In the genomic region with DNA sequence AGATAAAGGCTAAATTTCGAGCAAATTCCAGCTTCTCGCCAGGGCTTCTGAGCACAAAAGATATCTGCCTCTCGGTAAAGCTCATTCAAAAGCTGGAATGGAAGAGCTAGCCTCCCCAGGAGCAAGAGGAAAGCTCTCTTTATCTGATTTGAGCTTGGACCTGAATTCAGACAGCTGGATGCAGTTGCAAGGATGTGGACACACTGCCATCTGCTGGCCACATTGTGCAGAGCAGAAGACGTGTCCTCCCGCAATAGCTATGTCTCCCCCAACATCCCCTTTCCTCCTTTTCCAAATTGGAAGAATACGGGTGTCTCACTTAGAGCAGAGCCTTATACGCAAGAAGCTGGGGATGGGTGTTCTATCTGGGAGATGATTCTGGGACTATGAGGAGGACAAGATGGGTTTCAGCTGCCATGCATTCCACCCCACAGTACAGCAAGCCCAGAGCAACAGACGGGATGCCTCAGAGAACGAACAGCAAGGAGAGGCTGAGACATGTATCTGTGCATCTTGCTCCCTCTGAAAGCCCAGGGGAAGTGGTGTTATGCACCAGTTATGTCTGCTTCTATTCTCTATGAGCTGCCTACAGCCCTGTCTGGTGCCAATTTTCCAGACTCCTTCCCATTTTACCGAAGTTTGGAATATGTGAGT, we compare ENCODE assay signal across 9 mouse cellular contexts. TPM values are rescaled to one million over a fixed set of nuclear protein-coding genes. Genes with fewer than 3 reads are reported as not detected.
A peak's percentile ranks its signal among the peaks of the same experiment; 100 is the strongest.
DNase-seq lines count a peak whose midpoint lies in the region; ATAC-seq and TF ChIP-seq lines count a peak whose summit lies in the region.
"Had no signal": no experiment of that assay in that cellular context is flagged by ENCODE, and none has a peak within 500 bp of the region (broad histone marks: within the 10 kb centered on the region; RNA-seq: fewer than 3 reads in every experiment).

No protein-coding gene starts in this region.

- no peak for TF ChIP-seq POLR2A in heart, adult 2 months (IDR thresholded peaks at IDR 0.05; ENCODE audit: insufficient read depth, low read depth, low read length)
- no peak for TF ChIP-seq POLR2A in kidney, adult 2 months (IDR thresholded peaks at IDR 0.05; ENCODE audit: low read depth, low read length)

- H3K79me2 ChIP-seq in heart, adult 2 months (replicated peaks; ENCODE audit: control insufficient read depth, insufficient read depth, low read length): no peaks in the 10 kb centered on the region

- no peak for TF ChIP-seq EP300 in heart, adult 2 months (IDR thresholded peaks at IDR 0.05; ENCODE audit: insufficient read depth, low read depth, low read length)

- intact Hi-C loops in heart, adult 2 months (cut with DNase I): loop anchor here (10.0 kb wide), 1 partner anchor 418 kb away; no protein-coding TSS in a partner anchor
- intact Hi-C loops in left cerebral cortex, postnatal 4 days (cut with DNase I): loop anchor here (10.0 kb wide), 3 partner anchors 248 to 708 kb away; no protein-coding TSS in a partner anchor

- no peaks in the 10 kb centered on the region for H3K27me3 ChIP-seq in heart, adult 2 months (ENCODE audit: control insufficient read depth, insufficient read depth, low read length)
- H3K27me3 ChIP-seq in heart, embryonic 12.5 days (replicated peaks): peaks cover 6% of the 10 kb centered on the region
- H3K27me3 ChIP-seq in kidney, adult 2 months (replicated peaks; ENCODE audit: control insufficient read depth, insufficient read depth, low read length): no peaks in the 10 kb centered on the region
- no peaks in the 10 kb centered on the region for H3K27me3 ChIP-seq in stomach, embryonic 16.5 days (ENCODE audit: control insufficient read depth, insufficient read depth, low read length)

- ATAC-seq in heart, embryonic 12.5 days (ENCODE audit: insufficient number of reproducible peaks, low FRiP score): no peak
- peak; percentile 53 for ATAC-seq in stomach, embryonic 16.5 days (ENCODE audit: insufficient read depth, low FRiP score)

- no peak overlapping the region for H3K27ac ChIP-seq in heart, adult 2 months
- no peak overlapping the region for H3K27ac ChIP-seq in heart, embryonic 12.5 days (ENCODE audit: poor library complexity, severe bottlenecking)
- no peak overlapping the region for H3K27ac ChIP-seq in kidney, adult 2 months (ENCODE audit: insufficient read depth, low read depth, low read length)
- no peak overlapping the region for H3K27ac ChIP-seq in stomach, embryonic 16.5 days (ENCODE audit: low read length)

- no peaks in the 10 kb centered on the region for H3K4me1 ChIP-seq in heart, adult 2 months (ENCODE audit: control insufficient read depth, insufficient read depth, low read length)
- H3K4me1 ChIP-seq in heart, embryonic 12.5 days (replicated peaks): no peaks in the 10 kb centered on the region
- no peaks in the 10 kb centered on the region for H3K4me1 ChIP-seq in kidney, adult 2 months (ENCODE audit: control insufficient read depth, insufficient read depth, low read length)
- no peaks in the 10 kb centered on the region for H3K4me1 ChIP-seq in stomach, embryonic 16.5 days (ENCODE audit: control insufficient read depth, insufficient read depth, low read length)

- no peak; the same call in 1 of the 2 replicates for TF ChIP-seq CTCF in heart, adult 2 months (IDR thresholded peaks at IDR 0.05)
- TF ChIP-seq CTCF in kidney, adult 2 months (conservative IDR thresholded peaks at IDR 0.05; ENCODE audit: insufficient read depth, insufficient read length, low read depth, low read length): peak; percentile 96

- 27% methylated on average over 10 of the region's 10 CpGs for WGBS in heart, adult 2 months
- WGBS in heart, embryonic 12.5 days: 33% methylated on average over 10 of the region's 10 CpGs
- 30% methylated on average over 10 of the region's 10 CpGs for WGBS in kidney, adult 2 months
- WGBS in stomach, embryonic 16.5 days: 25% methylated on average over 10 of the region's 10 CpGs

- H3K9me3 ChIP-seq in heart, embryonic 12.5 days (replicated peaks): 0 out of 2 replicates have a peak, but pooled peaks cover 8% of the 10 kb centered on the region
- 0 out of 2 replicates have a peak, but pooled peaks cover 2% of the 10 kb centered on the region for H3K9me3 ChIP-seq in stomach, embryonic 16.5 days (replicated peaks; ENCODE audit: control insufficient read depth, low read length)

- H3K4me3 ChIP-seq in heart, adult 2 months: no peak overlapping the region
- H3K4me3 ChIP-seq in heart, embryonic 12.5 days: no peak overlapping the region
- H3K4me3 ChIP-seq in kidney, adult 2 months (ENCODE audit: insufficient read depth, low read depth, low read length): no peak overlapping the region
- H3K4me3 ChIP-seq in stomach, embryonic 16.5 days (replicated peaks; ENCODE audit: low read length): no peak overlapping the region

- no peak overlapping the region for H3K4me2 ChIP-seq in heart, embryonic 12.5 days
- no peak overlapping the region for H3K4me2 ChIP-seq in stomach, embryonic 16.5 days (ENCODE audit: low read depth, low read length)

- no peak overlapping the region for H3K9ac ChIP-seq in heart, adult 2 months (ENCODE audit: low read depth, low read length)
- no peak overlapping the region for H3K9ac ChIP-seq in heart, embryonic 12.5 days
- no peak overlapping the region for H3K9ac ChIP-seq in stomach, embryonic 16.5 days (ENCODE audit: low read length)

- peak; percentile 38 to 79 for DNase-seq in heart, adult 2 months
- DNase-seq in cerebellum, adult 9-10 months: peak; percentile 64
- peak; percentile 76 to 77 for DNase-seq in frontal cortex, postnatal 25 days (ENCODE audit: low spot score in 2 of 2)
- DNase-seq in kidney, adult 2 months: peak; percentile 67
- peak; percentile 82 for DNase-seq in left cerebral cortex, postnatal 4 days
- DNase-seq in neural tube, embryonic 10.5 days (ENCODE audit: extremely low spot score, low spot score): peak; percentile 81

- H3K36me3 ChIP-seq in heart, adult 2 months (ENCODE audit: control insufficient read depth, insufficient read depth, low read length): no peaks in the 10 kb centered on the region
- H3K36me3 ChIP-seq in heart, embryonic 12.5 days: no peaks in the 10 kb centered on the region
- H3K36me3 ChIP-seq in kidney, adult 2 months (ENCODE audit: control insufficient read depth, insufficient read depth, low read length): no peaks in the 10 kb centered on the region
- H3K36me3 ChIP-seq in stomach, embryonic 16.5 days (ENCODE audit: control insufficient read depth, insufficient read depth, low read length): no peaks in the 10 kb centered on the region

RNA-seq across cellular contexts. Expression of a gene that starts 16.3 kb away (rescaled TPM):
- total RNA-seq in heart, adult 2 months (2021): not detected
- polyA plus RNA-seq in heart, adult 2 months (2012; rRNA removed): not detected in 2 replicates
- polyA plus RNA-seq in heart, embryonic 12.5 days (2016; fragmentation: Nextera tagmentation; extraction: Ambion mirVana): 0.04 TPM in 1 of 2 replicates, not detected in the other
- polyA plus RNA-seq in kidney, adult 2 months (2012; rRNA removed): 0.59 and 0.62 TPM in 2 replicates
- 1 to 10 TPM; 2.0 to 3.1 TPM for total RNA-seq in left cerebral cortex, postnatal 4 days (2021)
- polyA plus RNA-seq in stomach, embryonic 16.5 days (2015; fragmentation: Nextera tagmentation; extraction: Ambion mirVana): 46.3 and 53.3 TPM in 2 replicates
- total RNA-seq: neutrophil, adult 5-6 weeks had no signal

RNA-seq across cellular contexts. Expression of a gene that starts 45.0 kb away (rescaled TPM):
- 1 to 10 TPM; 1.6 to 2.3 TPM for total RNA-seq in heart, adult 2 months (2021)
- 2.0 and 3.4 TPM in 2 replicates for polyA plus RNA-seq in heart, adult 2 months (2012; rRNA removed)
- 1.1 TPM in 2 replicates for polyA plus RNA-seq in heart, embryonic 12.5 days (2016; fragmentation: Nextera tagmentation; extraction: Ambion mirVana)
- 168 and 212 TPM in 2 replicates for polyA plus RNA-seq in kidney, adult 2 months (2012; rRNA removed)
- 1 to 10 TPM; 2.7 to 3.5 TPM for total RNA-seq in left cerebral cortex, postnatal 4 days (2021)
- 3.1 and 3.5 TPM in 2 replicates for polyA plus RNA-seq in stomach, embryonic 16.5 days (2015; fragmentation: Nextera tagmentation; extraction: Ambion mirVana)

RNA-seq across cellular contexts. Expression of a gene that starts 57.8 kb away (rescaled TPM):
- 10 to 100 TPM; 35.1 to 37.0 TPM for total RNA-seq in heart, adult 2 months (2021)
- polyA plus RNA-seq in heart, adult 2 months (2012; rRNA removed): 30.5 and 61.6 TPM in 2 replicates
- 23.6 and 23.7 TPM in 2 replicates for polyA plus RNA-seq in heart, embryonic 12.5 days (2016; fragmentation: Nextera tagmentation; extraction: Ambion mirVana)
- 37.6 and 38.9 TPM in 2 replicates for polyA plus RNA-seq in kidney, adult 2 months (2012; rRNA removed)
- total RNA-seq in left cerebral cortex, postnatal 4 days (2021): 100 to 1,000 TPM; 168 to 170 TPM
- polyA plus RNA-seq in stomach, embryonic 16.5 days (2015; fragmentation: Nextera tagmentation; extraction: Ambion mirVana): 16.1 TPM in 2 replicates

Comparison
In these comparisons a context has a peak if more than half of its experiments do, and no peak if none do; other contexts are left out.
1. RNA of a gene that starts 16.3 kb away (polyA plus RNA-seq): 46.3 to 53.3 TPM in stomach, embryonic 16.5 days; 0.59 to 0.62 TPM in kidney, adult 2 months, not detected in heart, adult 2 months and 0.04 TPM in heart, embryonic 12.5 days; every median in the first group is over 10 times any median in the second.
2. RNA of a gene that starts 45.0 kb away (polyA plus RNA-seq): 168 to 212 TPM in kidney, adult 2 months; 3.1 to 3.5 TPM in stomach, embryonic 16.5 days, 2.0 to 3.4 TPM in heart, adult 2 months and 1.1 TPM in heart, embryonic 12.5 days; every median in the first group is over 10 times any median in the second.
3. Peak in every context shown above with its lines, with median percentiles within 50 percentile points of each other: DNase-seq.